Mouse (Mus musculus) C2C12 (cell line): ENCODE data around the gene Stk38. TPM values are rescaled to one million over a fixed set of nuclear protein-coding genes. Genes with fewer than 3 reads are reported as not detected.
A peak's percentile ranks its signal among the peaks of the same experiment; 100 is the strongest.
"Not testable (repeated sequence)": the region's sequence is repeated elsewhere in the genome, so short reads cannot be mapped to it uniquely, and the experiment has no call there.

Experiments used
- H3K27me3 ChIP-seq: one replicate; pipeline ENCODE4 v1.6.1; 2011; ENCODE audit not compliant: control insufficient read depth, insufficient read depth, insufficient read length
- H3K36me3 ChIP-seq: one replicate; pipeline ENCODE4 v1.6.1; 2011; ENCODE audit not compliant: control insufficient read depth, insufficient read depth
- H3K4me3 ChIP-seq: one replicate; pipeline ENCODE4 v1.5.1; 2011; ENCODE audit warnings: mild to moderate bottlenecking, control low read depth; ENCODE audit not compliant: poor library complexity, insufficient read depth, severe bottlenecking
- H3K79me2 ChIP-seq: one replicate; pipeline ENCODE4 v1.6.1; 2011; ENCODE audit not compliant: control insufficient read depth, insufficient read depth
- H3K79me3 ChIP-seq: one replicate; pipeline ENCODE4 v1.6.1; 2011; ENCODE audit warnings: low read depth, control low read depth
- H3ac ChIP-seq: one replicate; pipeline ENCODE3; 2011; ENCODE audit warnings: low read depth; ENCODE audit not compliant: control insufficient read depth, insufficient read length
- CEBPB ChIP-seq: IDR thresholded peaks from one replicate; pipeline ENCODE4 v1.6.1; 2011; ENCODE audit warnings: low read depth, mild to moderate bottlenecking, control low read depth, moderate library complexity
- CTCF ChIP-seq: IDR thresholded peaks from one replicate; pipeline ENCODE4 v1.5.1; 2011; ENCODE audit not compliant: control insufficient read depth, insufficient read depth, insufficient read length
- FOSL1 ChIP-seq: IDR thresholded peaks from one replicate; pipeline ENCODE4 v1.8.0; 2011; ENCODE audit warnings: mild to moderate bottlenecking, low read length; ENCODE audit not compliant: poor library complexity, insufficient read depth, severe bottlenecking
- MAX ChIP-seq: IDR thresholded peaks from one replicate; pipeline ENCODE4 v1.6.1; 2011; ENCODE audit warnings: mild to moderate bottlenecking, control low read depth
- MYOD1 ChIP-seq: IDR thresholded peaks from one replicate; pipeline ENCODE4 v1.6.1; 2011; ENCODE audit warnings: low read depth; ENCODE audit not compliant: control insufficient read depth, insufficient read length
- MYOG ChIP-seq: IDR thresholded peaks from one replicate; pipeline ENCODE4 v1.6.1; 2011; ENCODE audit not compliant: control insufficient read depth, insufficient read length; ENCODE audit errors: extremely low read depth
- USF1 ChIP-seq: IDR thresholded peaks from one replicate; pipeline ENCODE4 v1.6.1; 2011; ENCODE audit warnings: low read depth, mild to moderate bottlenecking, control low read depth, moderate library complexity
- polyA plus RNA-seq: library from polyadenylated mRNA; unstranded; fragments of >200 nt; fragmentation: generic; extraction: Trizol; gene quantifications from one replicate; pipeline ENCODE4 v1.2.1, GENCODE M21; 2012; ENCODE audit warnings: missing spikeins

The Stk38 gene
- polyA plus RNA-seq, 1 experiment, result 19.2 TPM

GRCm38 (mm10) chr17:29007243-29007640 lies 553 bp downstream of the Stk38 start:
- no peaks in the 10 kb centered on the region for H3K36me3 ChIP-seq
- H3ac ChIP-seq, result peak overlapping the region; percentile 80
- TF ChIP-seq CEBPB, result no peak
- TF ChIP-seq USF1, result no peak
- TF ChIP-seq MYOD1, result no peak
- TF ChIP-seq MYOG, result no peak
- no peak for TF ChIP-seq CTCF
- no peak for TF ChIP-seq FOSL1
- TF ChIP-seq MAX, result no peak
- H3K79me3 ChIP-seq, result peaks cover 42% of the 10 kb centered on the region
- H3K27me3 ChIP-seq, result no peaks in the 10 kb centered on the region
- H3K79me2 ChIP-seq, result peaks cover 54% of the 10 kb centered on the region
- H3K4me3 ChIP-seq, result peak overlapping the region; percentile 84

GRCm38 (mm10) chr17:29006812-29007211 lies 983 bp downstream of the Stk38 start:
- Histone ChIP-seq H3K79me3 (peaks cover 42% of the 10 kb centered on the region), H3K79me2 (peaks cover 59% of the 10 kb centered on the region), H3ac (peak overlapping the region; percentile 80), H3K27me3 (no peaks in the 10 kb centered on the region), H3K4me3 (peak overlapping the region; percentile 84), H3K36me3 (no peaks in the 10 kb centered on the region)
- TF ChIP-seq CEBPB (no peak), MAX (no peak), USF1 (no peak), FOSL1 (no peak)

DNA sequence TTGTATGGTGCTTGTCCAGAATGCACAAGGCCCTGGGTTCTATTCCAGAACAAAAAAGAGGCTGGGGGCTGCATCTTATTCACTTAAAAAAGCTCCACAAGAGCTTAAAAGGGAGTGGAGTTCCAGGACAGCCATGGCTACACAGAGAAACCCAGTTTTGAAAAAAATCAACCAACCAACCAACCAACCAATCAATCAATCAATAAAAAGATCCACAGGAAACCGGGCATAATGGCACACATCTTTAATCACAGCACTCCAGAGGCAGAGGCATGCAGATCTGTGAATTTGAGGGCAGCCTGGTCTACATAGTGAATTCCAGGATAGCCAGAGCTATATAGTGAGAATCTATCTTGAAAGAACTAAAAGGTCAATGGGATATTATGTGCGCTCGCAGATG lies 2.8 kb downstream of the Stk38 start:
- Histone ChIP-seq H3K4me3 (no peak overlapping the region), H3ac (no peak overlapping the region), H3K79me2 (peaks cover 77% of the 10 kb centered on the region), H3K79me3 (peaks cover 50% of the 10 kb centered on the region), H3K27me3 (no peaks in the 10 kb centered on the region), H3K36me3 (peaks cover 10% of the 10 kb centered on the region)
- no peak for TF ChIP-seq MAX
- no peak for TF ChIP-seq USF1
- no peak for TF ChIP-seq MYOD1
- TF ChIP-seq CTCF, result no peak
- no peak for TF ChIP-seq MYOG
- no peak for TF ChIP-seq FOSL1
- no peak for TF ChIP-seq CEBPB

- no peak for TF ChIP-seq FOSL1
- TF ChIP-seq MYOG, result no peak
- TF ChIP-seq CTCF, result no peak
- TF ChIP-seq USF1, result no peak
- TF ChIP-seq MYOD1, result no peak
- no peak for TF ChIP-seq MAX
- no peak for TF ChIP-seq CEBPB
- Histone ChIP-seq H3K4me3 (no peak overlapping the region), H3K36me3 (peaks cover 20% of the 10 kb centered on the region), H3ac (no peak overlapping the region), H3K79me2 (peaks cover 83% of the 10 kb centered on the region), H3K27me3 (no peaks in the 10 kb centered on the region), H3K79me3 (peaks cover 53% of the 10 kb centered on the region)
These were observed 4.1 kb downstream of the Stk38 start for GRCm38 (mm10) chr17:29003740-29004139.

GRCm38 (mm10) chr17:29000465-29000864 lies 7.3 kb downstream of the Stk38 start:
- H3K36me3 ChIP-seq, result peaks cover 47% of the 10 kb centered on the region
- H3K4me3 ChIP-seq, result no peak overlapping the region
- no peak for TF ChIP-seq MAX
- TF ChIP-seq FOSL1, result no peak
- no peak for TF ChIP-seq MYOD1
- no peak for TF ChIP-seq CTCF
- no peak for TF ChIP-seq MYOG
- no peak for TF ChIP-seq USF1
- TF ChIP-seq CEBPB, result no peak
- peaks cover 34% of the 10 kb centered on the region for H3K79me3 ChIP-seq
- peaks cover 78% of the 10 kb centered on the region for H3K79me2 ChIP-seq
- no peaks in the 10 kb centered on the region for H3K27me3 ChIP-seq
- H3ac ChIP-seq, result no peak overlapping the region

DNA sequence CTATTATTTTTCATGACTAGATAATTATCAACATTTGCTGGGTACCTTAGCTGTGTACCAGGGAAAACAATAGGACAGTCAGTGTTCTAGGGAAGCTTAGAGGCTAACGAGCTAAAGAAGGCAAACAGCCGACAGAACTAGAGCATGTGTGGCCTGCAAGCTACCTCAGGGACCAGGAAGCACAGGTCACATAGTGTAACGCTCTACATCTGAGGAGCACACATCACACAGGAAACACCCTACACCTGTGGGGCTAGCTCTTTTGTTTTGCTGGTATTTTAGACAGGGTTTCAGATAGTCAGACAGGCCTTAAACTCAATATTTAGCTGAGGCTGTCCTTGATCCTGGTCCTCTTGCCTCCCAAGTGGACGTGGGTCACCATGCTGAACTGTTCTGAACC lies 13.2 kb downstream of the Stk38 start:
- peaks cover 59% of the 10 kb centered on the region for H3K36me3 ChIP-seq

GRCm38 (mm10) chr17:28993004-28993403 lies 14.8 kb downstream of the Stk38 start:
- H3K79me3 ChIP-seq, result not testable (repeated sequence)

More for the DNA sequence above, 13.2 kb downstream of the Stk38 start:
- H3ac ChIP-seq, result no peak overlapping the region
- peaks cover 27% of the 10 kb centered on the region for H3K79me2 ChIP-seq
- TF ChIP-seq USF1 (no peak), FOSL1 (no peak), MYOG (no peak), MAX (no peak), CEBPB (no peak)
- no peak overlapping the region for H3K4me3 ChIP-seq
- H3K79me3 ChIP-seq, result peaks cover 5% of the 10 kb centered on the region
- no peaks in the 10 kb centered on the region for H3K27me3 ChIP-seq

More at GRCm38 (mm10) chr17:28993004-28993403, 14.8 kb downstream of the Stk38 start:
- Histone ChIP-seq H3K79me2 (peaks cover 25% of the 10 kb centered on the region), H3K36me3 (peaks cover 59% of the 10 kb centered on the region)
- not testable (repeated sequence) for H3K27me3 ChIP-seq, H3K4me3 ChIP-seq, H3ac ChIP-seq
